8 mouse cellular contexts compared by ENCODE assay signal in genomic region chr11:74895980-74896900, GRCm38 (mm10). TPM values are rescaled to one million over a fixed set of nuclear protein-coding genes. Genes with fewer than 3 reads are reported as not detected.
DNase-seq lines count a peak whose midpoint lies in the region; ATAC-seq and TF ChIP-seq lines count a peak whose summit lies in the region.

No protein-coding gene starts in this region.

- peak overlapping the region; percentile 88 for H3K4me2 ChIP-seq in limb, embryonic 13.5 days (replicated peaks)
- peak overlapping the region; percentile 92 for H3K4me2 ChIP-seq in midbrain, embryonic 14.5 days (ENCODE audit: low read length)

- TF ChIP-seq POLR2A in spleen, adult 2 months (IDR thresholded peaks at IDR 0.05; ENCODE audit: low read depth, low read length), result no peak

- no peaks in the 10 kb centered on the region for H3K9me3 ChIP-seq in limb, embryonic 13.5 days
- H3K9me3 ChIP-seq in midbrain, embryonic 14.5 days (ENCODE audit: control insufficient read depth, low read length), result no peaks in the 10 kb centered on the region

- DNase-seq in heart, adult 18-20 months, result peak; percentile 67 to 76
- no peak for DNase-seq in heart, adult 11 months
- peak; percentile 20 for DNase-seq in embryo, embryonic 11.5 days (ENCODE audit: low read depth, low spot score)
- DNase-seq in gastrocnemius, postnatal 4 days (ENCODE audit: low spot score in 2 of 2), result peak; percentile 35 to 62
- peak; percentile 77 for DNase-seq in kidney, adult 18-20 months
- DNase-seq in midbrain, embryonic 14.5 days, result peak; percentile 75
- peak; percentile 8 to 41 for DNase-seq in spleen, adult 2 months (ENCODE audit: low read depth in 1 of 2, low spot score in 2 of 2)

- peaks cover 19% of the 10 kb centered on the region for H3K36me3 ChIP-seq in limb, embryonic 13.5 days
- H3K36me3 ChIP-seq in midbrain, embryonic 14.5 days (ENCODE audit: control insufficient read depth, insufficient read depth, low read length), result peaks cover 19% of the 10 kb centered on the region
- peaks cover 11% of the 10 kb centered on the region for H3K36me3 ChIP-seq in spleen, adult 2 months (ENCODE audit: control insufficient read depth, insufficient read depth, low read length)

- no peak for TF ChIP-seq CTCF in spleen, adult 2 months (IDR thresholded peaks at IDR 0.05; ENCODE audit: extremely low read depth, insufficient read depth, insufficient read length, insufficient replicate concordance)

- ATAC-seq in limb, embryonic 13.5 days (ENCODE audit: low FRiP score, low read depth), result peak; percentile 22; the same call in 1 of the 2 replicates
- ATAC-seq in midbrain, embryonic 14.5 days (ENCODE audit: low FRiP score, low TSS enrichment), result peak; percentile 63

- under 1% methylated on average over 47 of the region's 55 CpGs for WGBS in limb, embryonic 13.5 days
- WGBS in midbrain, embryonic 14.5 days, result under 1% methylated on average over 54 of the region's 55 CpGs
- WGBS in spleen, adult 2 months, result under 1% methylated on average over 46 of the region's 55 CpGs

- peak overlapping the region; percentile 80 for H3K9ac ChIP-seq in limb, embryonic 13.5 days
- peak overlapping the region; percentile 89 for H3K9ac ChIP-seq in midbrain, embryonic 14.5 days (replicated peaks; ENCODE audit: low read length)

- H3K4me1 ChIP-seq in limb, embryonic 13.5 days, result peaks cover 19% of the 10 kb centered on the region
- peaks cover 13% of the 10 kb centered on the region; the same call in 1 of the 2 replicates for H3K4me1 ChIP-seq in midbrain, embryonic 14.5 days (ENCODE audit: control insufficient read depth, insufficient read depth, low read length)
- peaks cover 3% of the 10 kb centered on the region; the same call in 1 of the 2 replicates for H3K4me1 ChIP-seq in spleen, adult 2 months (ENCODE audit: control insufficient read depth, insufficient read depth, insufficient read length)

- peak overlapping the region; percentile 91 for H3K4me3 ChIP-seq in limb, embryonic 13.5 days
- peak overlapping the region; percentile 86 for H3K4me3 ChIP-seq in midbrain, embryonic 14.5 days (replicated peaks; ENCODE audit: low read depth, low read length)
- peak overlapping the region; percentile 75 for H3K4me3 ChIP-seq in spleen, adult 2 months (ENCODE audit: extremely low read depth, insufficient read depth, insufficient read length)

- no peaks in the 10 kb centered on the region for H3K27me3 ChIP-seq in limb, embryonic 13.5 days
- H3K27me3 ChIP-seq in midbrain, embryonic 14.5 days (ENCODE audit: control insufficient read depth, insufficient read depth, low read length), result no peaks in the 10 kb centered on the region
- no peaks in the 10 kb centered on the region for H3K27me3 ChIP-seq in spleen, adult 2 months (ENCODE audit: control insufficient read depth, insufficient read depth, low read length)

- H3K27ac ChIP-seq in limb, embryonic 13.5 days, result no peak overlapping the region
- H3K27ac ChIP-seq in midbrain, embryonic 14.5 days (replicated peaks; ENCODE audit: low read depth, low read length), result peak overlapping the region; percentile 93
- H3K27ac ChIP-seq in spleen, adult 2 months (ENCODE audit: insufficient read depth, low read length), result no peak overlapping the region

RNA-seq across cellular contexts. Expression of gene Sgsm2, which starts 0.6 kb away (rescaled TPM):
- total RNA-seq in heart, adult 18-20 months (2021), result 1 to 10 TPM; 5.3 to 5.7 TPM
- total RNA-seq in gastrocnemius, postnatal 4 days (2021), result 10 to 100 TPM; 10.5 to 12.0 TPM
- 4.5 and 6.0 TPM in 2 replicates for polyA plus RNA-seq in limb, embryonic 13.5 days (2015; fragmentation: Nextera tagmentation; extraction: Ambion mirVana)
- polyA plus RNA-seq in midbrain, embryonic 14.5 days (2014; fragmentation: Nextera tagmentation; extraction: Ambion mirVana), result 24.3 and 25.7 TPM in 2 replicates
- 7.3 and 7.7 TPM in 2 replicates for polyA plus RNA-seq in spleen, adult 2 months (2012; rRNA removed)

RNA-seq across cellular contexts. Expression of gene Tsr1, which starts 1.6 kb away (rescaled TPM):
- 10 to 100 TPM; 18.4 to 20.4 TPM for total RNA-seq in heart, adult 18-20 months (2021)
- 10 to 100 TPM; 28.6 to 30.4 TPM for total RNA-seq in gastrocnemius, postnatal 4 days (2021)
- polyA plus RNA-seq in limb, embryonic 13.5 days (2015; fragmentation: Nextera tagmentation; extraction: Ambion mirVana), result 44.8 and 45.6 TPM in 2 replicates
- 25.6 and 31.0 TPM in 2 replicates for polyA plus RNA-seq in midbrain, embryonic 14.5 days (2014; fragmentation: Nextera tagmentation; extraction: Ambion mirVana)
- 8.9 and 10.6 TPM in 2 replicates for polyA plus RNA-seq in spleen, adult 2 months (2012; rRNA removed)

RNA-seq across cellular contexts. Expression of gene Smg6, which starts 29.4 kb away (rescaled TPM):
- 10 to 100 TPM; 17.1 to 20.5 TPM for total RNA-seq in heart, adult 18-20 months (2021)
- total RNA-seq in gastrocnemius, postnatal 4 days (2021), result 10 to 100 TPM; 25.0 to 28.6 TPM
- 21.9 and 22.4 TPM in 2 replicates for polyA plus RNA-seq in limb, embryonic 13.5 days (2015; fragmentation: Nextera tagmentation; extraction: Ambion mirVana)
- 14.0 and 15.9 TPM in 2 replicates for polyA plus RNA-seq in midbrain, embryonic 14.5 days (2014; fragmentation: Nextera tagmentation; extraction: Ambion mirVana)
- 28.6 and 31.5 TPM in 2 replicates for polyA plus RNA-seq in spleen, adult 2 months (2012; rRNA removed)

RNA-seq across cellular contexts. Expression of gene Srr, which starts 29.5 kb away (rescaled TPM):
- 10 to 100 TPM; 25.5 to 26.8 TPM for total RNA-seq in heart, adult 18-20 months (2021)
- total RNA-seq in gastrocnemius, postnatal 4 days (2021), result 10 to 100 TPM; 29.9 to 32.9 TPM
- 29.2 and 30.3 TPM in 2 replicates for polyA plus RNA-seq in limb, embryonic 13.5 days (2015; fragmentation: Nextera tagmentation; extraction: Ambion mirVana)
- polyA plus RNA-seq in midbrain, embryonic 14.5 days (2014; fragmentation: Nextera tagmentation; extraction: Ambion mirVana), result 34.4 and 49.9 TPM in 2 replicates
- polyA plus RNA-seq in spleen, adult 2 months (2012; rRNA removed), result 3.0 and 3.3 TPM in 2 replicates
